Mouse (Mus musculus) ovary, postnatal 36 days (tissue): ENCODE results near the gene Gm10837.

Source experiments
- DNase-seq: peaks from one replicate; pipeline ENCODE4 v3.0.0; 2022; ENCODE audit warnings: low spot score, mixed read lengths

Gene Gm10837

GRCm38 (mm10) chr14:122534017-122534924, 43.9 kb downstream of the Gm10837 start, which contains the start of gene Pcca:
Pcca (plus strand) TSS chr14:122534324.
- peak; percentile 97 for DNase-seq

GRCm38 (mm10) chr14:122535986-122536385, 45.6 kb downstream of the Gm10837 start:
- DNase-seq: no peak
